Mouse (Mus musculus) C2C12 (cell line): ENCODE measurements around the gene Foxl1.

ENCODE experiments used
- CTCF ChIP-seq: IDR thresholded peaks from one replicate; pipeline ENCODE4 v1.5.1; 2011; ENCODE audit not compliant: control insufficient read depth, insufficient read depth, insufficient read length
- FOSL1 ChIP-seq: IDR thresholded peaks from one replicate; pipeline ENCODE4 v1.8.0; 2011; ENCODE audit warnings: mild to moderate bottlenecking, low read length; ENCODE audit not compliant: poor library complexity, insufficient read depth, severe bottlenecking

- TF ChIP-seq CTCF (no peak), FOSL1 (peak; percentile 82)
These were observed 6.4 kb downstream of the Foxl1 start for GRCm38 (mm10) chr8:121134102-121134501.
